Mouse (Mus musculus) cerebellum, adult 11 months (tissue): Measurements from ENCODE around the gene Ube2h.

Experiments used
- DNase-seq: peaks from one replicate; pipeline ENCODE4 v3.0.0; 2022

The Ube2h gene

GRCm38 (mm10) chr6:30299116-30299515, 5.2 kb downstream of the Ube2h start:
- no peak for DNase-seq

GRCm38 (mm10) chr6:30292579-30292978, 11.8 kb downstream of the Ube2h start:
- no peak for DNase-seq

GRCm38 (mm10) chr6:30287958-30288357, 16.4 kb downstream of the Ube2h start:
- no peak for DNase-seq

GRCm38 (mm10) chr6:30286642-30287041, 17.7 kb downstream of the Ube2h start:
- no peak for DNase-seq

GRCm38 (mm10) chr6:30284177-30284576, 20.2 kb downstream of the Ube2h start:
- DNase-seq, result no peak

- no peak for DNase-seq
Observed at GRCm38 (mm10) chr6:30282361-30282760, 22.0 kb downstream of the Ube2h start.

- no peak for DNase-seq
Observed at GRCm38 (mm10) chr6:30278374-30278773, 26.0 kb downstream of the Ube2h start.

- no peak for DNase-seq
Observed at GRCm38 (mm10) chr6:30276882-30277281, 27.5 kb downstream of the Ube2h start.

GRCm38 (mm10) chr6:30276375-30276774, 28.0 kb downstream of the Ube2h start:
- no peak for DNase-seq

GRCm38 (mm10) chr6:30275159-30275847, 29.0 kb downstream of the Ube2h start:
- no peak for DNase-seq

GRCm38 (mm10) chr6:30272911-30273310, 31.4 kb downstream of the Ube2h start:
- DNase-seq, result no peak

- no peak for DNase-seq
Observed at GRCm38 (mm10) chr6:30272338-30272905, 31.9 kb downstream of the Ube2h start.

- DNase-seq, result no peak
Observed at GRCm38 (mm10) chr6:30269846-30270245, 34.5 kb downstream of the Ube2h start.

GRCm38 (mm10) chr6:30267486-30267885, 36.9 kb downstream of the Ube2h start:
- DNase-seq, result no peak

GRCm38 (mm10) chr6:30265402-30265801, 38.9 kb downstream of the Ube2h start:
- no peak for DNase-seq

GRCm38 (mm10) chr6:30263053-30263452, 41.3 kb downstream of the Ube2h start:
- DNase-seq, result no peak

GRCm38 (mm10) chr6:30259271-30259670, 45.1 kb downstream of the Ube2h start:
- no peak for DNase-seq

- DNase-seq, result no peak
Observed at GRCm38 (mm10) chr6:30257962-30258361, 46.4 kb downstream of the Ube2h start.

GRCm38 (mm10) chr6:30255846-30256245, 48.5 kb downstream of the Ube2h start:
- no peak for DNase-seq

- DNase-seq, result no peak
Observed at GRCm38 (mm10) chr6:30252271-30253010, 51.9 kb downstream of the Ube2h start.

GRCm38 (mm10) chr6:30248708-30249107, 55.6 kb downstream of the Ube2h start:
- DNase-seq, result no peak

GRCm38 (mm10) chr6:30245940-30246339, 58.4 kb downstream of the Ube2h start:
- no peak for DNase-seq

GRCm38 (mm10) chr6:30245397-30245796, 58.9 kb downstream of the Ube2h start:
- no peak for DNase-seq

- DNase-seq, result no peak
Observed at GRCm38 (mm10) chr6:30243347-30244007, 60.9 kb downstream of the Ube2h start.
